Mouse (Mus musculus) macrophage (primary cell): ENCODE measurements around the gene Zfp747. TPM values are rescaled to one million over a fixed set of nuclear protein-coding genes. Genes with fewer than 3 reads are reported as not detected.
"Not testable (repeated sequence)": the region's sequence is repeated elsewhere in the genome, so short reads cannot be mapped to it uniquely, and the experiment has no call there.

Experiments used
- H3K27ac ChIP-seq: fragments of 350-480 bp; formaldehyde crosslinking; 2 replicates; pipeline ENCODE4 v1.9.0; 2021
- H3K36me3 ChIP-seq: fragments of 350-480 bp; formaldehyde crosslinking; 2 replicates; pipeline ENCODE4 v1.9.0; 2021; ENCODE audit errors: inconsistent target
- H3K4me3 ChIP-seq: fragments of 350-480 bp; formaldehyde crosslinking; 2 replicates; pipeline ENCODE4 v1.9.0; 2021; ENCODE audit errors: inconsistent target
- H3K79me2 ChIP-seq: fragments of 350-480 bp; formaldehyde crosslinking; 2 replicates; pipeline ENCODE4 v1.9.0; 2021; ENCODE audit errors: inconsistent target
- WGBS: methylation state at CpG from one replicate; pipeline ENCODE4 v1.1.7; 2026; ENCODE audit warnings: inconsistent platforms; ENCODE audit not compliant: missing documents; 5-methylcytosine and 5-hydroxymethylcytosine counted together
- polyA plus RNA-seq: library from polyadenylated mRNA; stranded (reverse); fragments of 250-400 nt; gene quantifications from 3 replicates; pipeline ENCODE4 v1.2.4, GENCODE M21; 2018; ENCODE audit warnings: inconsistent platforms
- total RNA-seq, 78 experiments: library from RNA; depleted of rRNA; stranded (reverse); fragments of 250-400 nt; gene quantifications; 1 replicate in 9 of 78; 2 replicates in 24 of 78; 3 replicates in 43 of 78; 4 replicates in 2 of 78; pipeline ENCODE4 v1.2.4; 2018; ENCODE audit warnings: inconsistent platforms in 56 of 78

Gene Zfp747
- 10 to 100 TPM in 14 of 26 experiments, 1 to 10 TPM in 12; 4.1 to 17.9 (median 10.2) TPM for total RNA-seq (2018; cell fraction: chromatin; rRNA removed)
- total RNA-seq (2018; cell fraction: cytosol; rRNA removed): 1 to 10 TPM; 1.9 to 7.3 (median 4.6) TPM
- 10 to 100 TPM in 10 of 26 experiments, 1 to 10 TPM in 16; 4.3 to 16.6 (median 9.1) TPM for total RNA-seq (2018; cell fraction: nucleus; rRNA removed)
- polyA plus RNA-seq: 4.8 to 5.8 TPM (median 5.6 TPM) in 3 replicates

DNA sequence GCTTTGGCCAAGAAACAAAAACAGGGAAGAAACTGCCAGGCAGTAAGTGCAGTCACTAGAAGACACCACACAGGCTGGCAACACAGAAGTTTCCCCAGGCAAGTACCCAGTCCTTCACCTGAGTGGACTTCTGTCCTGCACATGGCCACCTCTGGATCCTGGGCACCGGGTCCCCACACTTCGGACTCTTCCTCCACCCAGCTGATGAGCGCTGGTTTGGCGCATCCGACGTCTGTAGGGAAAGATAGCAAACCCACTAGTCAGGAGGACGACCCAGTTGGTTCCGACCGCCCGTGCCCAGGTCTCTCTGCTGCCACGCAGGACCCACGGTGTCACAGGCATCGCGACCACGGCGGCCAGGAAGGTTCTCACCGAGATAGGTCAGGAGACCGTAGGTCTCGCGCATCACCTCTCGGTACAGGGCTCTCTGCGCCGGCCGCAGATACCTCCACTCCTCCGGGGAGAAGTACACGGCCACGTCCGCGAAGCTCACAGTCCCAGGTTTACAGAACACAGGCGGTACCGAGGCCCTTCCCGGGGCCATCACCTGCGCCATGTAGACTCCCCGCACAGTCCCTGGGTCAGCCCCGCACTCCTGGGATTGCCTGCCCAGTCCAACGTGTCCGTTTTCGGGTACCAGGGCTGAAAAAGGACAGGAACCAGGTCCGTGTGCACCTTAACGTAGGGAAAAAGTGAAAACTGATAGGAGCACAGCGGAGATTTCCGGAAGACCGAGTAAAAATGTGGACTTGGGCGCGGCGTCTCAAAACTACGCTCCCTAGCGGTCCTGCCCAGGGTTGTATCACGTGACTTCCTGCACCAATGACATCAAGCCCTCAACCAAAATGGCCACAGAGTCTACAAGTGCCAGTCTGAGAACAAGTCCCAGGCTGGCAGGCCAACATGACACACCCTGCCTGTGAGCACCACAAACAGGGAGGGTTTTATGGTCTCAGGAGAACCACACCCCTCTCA lies at the start of gene Zfp747:
TSS of gene Zfp747 (minus strand) at position 780 of the 975 bp plus-strand sequence.
- not testable (repeated sequence) for H3K36me3 ChIP-seq
- WGBS: 1% methylated on average over 41 of the region's 49 CpGs
- Histone ChIP-seq H3K4me3 (peak within 1 kb of the TSS; percentile 91), H3K27ac (peak within 1 kb of the TSS; percentile 61), H3K79me2 (peaks cover 12% of the 10 kb centered on the region; the same call in 1 of the 2 replicates)

GRCm38 (mm10) chr7:127425291-127425690 lies 49.4 kb upstream of the Zfp747 start:
- Histone ChIP-seq H3K4me3 (no peak overlapping the region), H3K27ac (no peak overlapping the region), H3K79me2 (peaks cover 8% of the 10 kb centered on the region; the same call in 1 of the 2 replicates), H3K36me3 (no peaks in the 10 kb centered on the region)
- WGBS: 85% methylated on average over 3 of the region's 3 CpGs

- under 1% methylated on average over 15 of the region's 15 CpGs for WGBS
- Histone ChIP-seq H3K79me2 (peaks cover 8% of the 10 kb centered on the region; the same call in 1 of the 2 replicates), H3K36me3 (no peaks in the 10 kb centered on the region), H3K27ac (no peak overlapping the region), H3K4me3 (peak overlapping the region; percentile 83)
Measured at GRCm38 (mm10) chr7:127422247-127422646, 46.4 kb upstream of the Zfp747 start.

DNA sequence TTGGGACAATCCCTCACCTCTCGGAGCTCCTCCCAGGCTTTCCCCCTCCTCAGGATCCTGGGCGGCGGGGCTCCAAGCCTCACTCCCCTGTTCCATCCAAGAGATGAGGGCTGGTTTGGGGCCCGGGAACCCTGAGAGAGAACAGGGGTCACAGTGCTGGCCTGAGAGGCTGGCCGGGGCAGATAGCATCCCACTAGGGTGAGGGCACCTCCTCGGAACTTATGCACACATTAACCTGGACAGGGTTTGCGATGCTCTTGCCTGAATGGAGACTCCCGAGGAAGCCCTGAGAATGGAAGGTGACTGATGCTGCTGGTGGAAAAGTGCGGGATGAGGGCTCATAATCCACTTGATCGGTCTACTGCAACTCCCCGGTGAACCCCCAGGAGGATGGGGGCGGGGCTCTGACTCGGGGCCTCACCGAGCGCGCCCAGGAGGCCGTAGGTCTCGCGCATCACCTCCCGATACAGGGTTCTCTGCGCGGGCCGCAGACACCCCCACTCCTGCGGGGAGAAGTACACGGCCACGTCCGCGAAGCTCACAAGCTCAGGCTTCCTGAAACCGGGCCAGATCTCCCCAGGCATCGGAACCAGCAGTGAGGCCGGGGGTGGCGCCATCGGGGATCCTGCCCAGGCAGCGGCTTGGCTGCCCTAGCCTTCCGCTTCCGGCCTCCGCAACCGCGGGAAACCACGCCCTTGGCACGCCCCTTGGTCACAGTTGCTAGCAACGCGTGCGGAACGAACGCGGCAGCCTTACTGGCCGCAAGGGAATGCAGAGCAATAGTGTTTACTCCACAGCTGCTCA lies 45.7 kb upstream of the Zfp747 start, which contains the start of gene Zfp688:
TSS of gene Zfp688 (minus strand) at position 681 of the 804 bp plus-strand sequence.
- no peaks in the 10 kb centered on the region for H3K36me3 ChIP-seq
- peak within 1 kb of the TSS; percentile 83 for H3K4me3 ChIP-seq
- H3K79me2 ChIP-seq: peaks cover 8% of the 10 kb centered on the region; the same call in 1 of the 2 replicates
- H3K27ac ChIP-seq: peak within 1 kb of the TSS; percentile 45; the same call in 1 of the 2 replicates
- WGBS: 2% methylated on average over 42 of the region's 48 CpGs

DNA sequence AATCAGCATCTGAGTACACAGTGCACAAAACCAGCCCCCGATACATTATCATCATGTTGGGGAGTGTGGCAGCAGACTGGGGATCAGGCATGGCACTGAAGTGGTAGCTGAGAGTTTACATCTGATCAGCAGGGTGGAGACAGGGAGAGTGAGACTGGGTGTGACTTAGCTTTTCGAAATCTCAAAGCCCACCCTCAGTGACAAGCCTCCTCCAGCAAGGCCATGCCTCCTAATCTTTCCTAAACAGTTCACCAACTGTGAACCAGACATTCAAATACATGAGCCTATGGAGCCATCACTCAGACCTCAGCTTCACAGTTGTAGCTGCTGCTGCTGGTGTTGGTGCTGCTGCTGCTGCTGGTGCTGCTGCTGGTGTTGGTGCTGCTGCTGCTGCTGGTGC lies 35.6 kb upstream of the Zfp747 start:
- H3K27ac ChIP-seq: no peak overlapping the region
- WGBS: 95% methylated on average over 2 of the region's 2 CpGs

GRCm38 (mm10) chr7:127406002-127406987 lies 30.4 kb upstream of the Zfp747 start, which contains the start of gene Zfp764:
TSS of gene Zfp764 (minus strand) at chr7:127406822.
- H3K27ac ChIP-seq: peak within 1 kb of the TSS; percentile 55
- 3% methylated on average over 39 of the region's 40 CpGs for WGBS

More for the DNA sequence above, 35.6 kb upstream of the Zfp747 start:
- Histone ChIP-seq H3K4me3 (no peak overlapping the region), H3K79me2 (no peaks in the 10 kb centered on the region), H3K36me3 (no peaks in the 10 kb centered on the region)

GRCm38 (mm10) chr7:127404101-127404500 lies 28.3 kb upstream of the Zfp747 start:
- H3K27ac ChIP-seq, H3K4me3 ChIP-seq, H3K36me3 ChIP-seq, H3K79me2 ChIP-seq: not testable (repeated sequence)
- WGBS: 95% methylated on average over 6 of the region's 6 CpGs

More at GRCm38 (mm10) chr7:127406002-127406987, 30.4 kb upstream of the Zfp747 start, which contains the start of gene Zfp764:
- not testable (repeated sequence) for H3K36me3 ChIP-seq, H3K79me2 ChIP-seq
- H3K4me3 ChIP-seq: peak within 1 kb of the TSS; percentile 53

- 68% methylated on average over 2 of the region's 2 CpGs for WGBS
- H3K79me2 ChIP-seq: no peaks in the 10 kb centered on the region
- H3K27ac ChIP-seq: no peak overlapping the region
- no peaks in the 10 kb centered on the region for H3K36me3 ChIP-seq
- no peak overlapping the region for H3K4me3 ChIP-seq
Measured at GRCm38 (mm10) chr7:127402980-127403379, 27.1 kb upstream of the Zfp747 start.

- no peaks in the 10 kb centered on the region for H3K36me3 ChIP-seq
- no peaks in the 10 kb centered on the region for H3K79me2 ChIP-seq
- no peak overlapping the region for H3K27ac ChIP-seq
- H3K4me3 ChIP-seq: no peak overlapping the region
- 64% methylated on average over 3 of the region's 3 CpGs for WGBS
Measured at GRCm38 (mm10) chr7:127400355-127400754, 24.5 kb upstream of the Zfp747 start.

DNA sequence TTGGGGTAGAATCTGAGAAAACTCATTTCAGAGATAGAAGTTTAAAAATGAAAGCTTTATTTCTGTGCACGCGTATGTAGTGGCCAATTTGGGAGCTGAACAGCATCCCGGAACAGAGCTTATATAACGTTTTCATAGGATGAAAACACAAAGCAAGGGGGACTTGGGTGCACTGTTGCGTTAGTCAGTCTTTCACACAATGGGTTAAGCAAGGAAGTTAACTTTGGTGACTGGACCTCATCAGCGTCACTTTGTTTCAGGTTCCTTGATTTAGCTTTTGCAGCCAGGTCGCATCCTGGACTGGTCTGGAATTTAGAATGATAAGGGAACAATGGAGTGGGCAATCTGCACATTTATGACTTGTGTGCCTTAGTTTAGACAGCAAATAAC lies 18.1 kb upstream of the Zfp747 start:
- H3K79me2 ChIP-seq: no peaks in the 10 kb centered on the region
- peaks cover 3% of the 10 kb centered on the region; the same call in 1 of the 2 replicates for H3K36me3 ChIP-seq
- 0 out of 2 replicates have a peak overlapping the region, but pooled peaks have one; percentile 25 for H3K27ac ChIP-seq
- WGBS: 3% methylated on average over 7 of the region's 7 CpGs
- H3K4me3 ChIP-seq: peak overlapping the region; percentile 56

- H3K4me3 ChIP-seq: peak within 1 kb of the TSS; percentile 56
- H3K36me3 ChIP-seq: peaks cover 3% of the 10 kb centered on the region; the same call in 1 of the 2 replicates
- WGBS: 0% methylated on average over 45 of the region's 45 CpGs
- peak within 1 kb of the TSS; percentile 25; the same call in 1 of the 2 replicates for H3K27ac ChIP-seq
- H3K79me2 ChIP-seq: no peaks in the 10 kb centered on the region
Measured at GRCm38 (mm10) chr7:127393157-127393943, 17.5 kb upstream of the Zfp747 start, which contains the start of gene E430018J23Rik. TSS of gene E430018J23Rik (minus strand) at chr7:127393629.

- no peaks in the 10 kb centered on the region for H3K79me2 ChIP-seq
- no peak overlapping the region for H3K27ac ChIP-seq
- peaks cover 3% of the 10 kb centered on the region; the same call in 1 of the 2 replicates for H3K36me3 ChIP-seq
- 67% methylated on average over 8 of the region's 8 CpGs for WGBS
- H3K4me3 ChIP-seq: peak overlapping the region; percentile 56
Measured at GRCm38 (mm10) chr7:127392251-127392824, 16.5 kb upstream of the Zfp747 start.
